Mouse (Mus musculus) adrenal gland, adult 2 months (tissue): ENCODE results near the gene Pdcd1lg2. TPM values are rescaled to one million over a fixed set of nuclear protein-coding genes. Genes with fewer than 3 reads are reported as not detected.

Experiments used
- DNase-seq: peaks from one replicate; pipeline ENCODE4 v3.0.0; 2021
- polyA plus RNA-seq: library from polyadenylated mRNA; depleted of rRNA; stranded (reverse); fragments of >200 nt; gene quantifications from 2 replicates; pipeline ENCODE4 v1.2.3, GENCODE M21; 2012; rRNA removed
- total RNA-seq, 2 experiments: library from RNA; stranded (reverse); gene quantifications; 2 replicates each; pipeline ENCODE4 v1.2.3; 2021

Pdcd1lg2 gene
- total and polyA plus RNA-seq, 3 experiments = not detected

DNA sequence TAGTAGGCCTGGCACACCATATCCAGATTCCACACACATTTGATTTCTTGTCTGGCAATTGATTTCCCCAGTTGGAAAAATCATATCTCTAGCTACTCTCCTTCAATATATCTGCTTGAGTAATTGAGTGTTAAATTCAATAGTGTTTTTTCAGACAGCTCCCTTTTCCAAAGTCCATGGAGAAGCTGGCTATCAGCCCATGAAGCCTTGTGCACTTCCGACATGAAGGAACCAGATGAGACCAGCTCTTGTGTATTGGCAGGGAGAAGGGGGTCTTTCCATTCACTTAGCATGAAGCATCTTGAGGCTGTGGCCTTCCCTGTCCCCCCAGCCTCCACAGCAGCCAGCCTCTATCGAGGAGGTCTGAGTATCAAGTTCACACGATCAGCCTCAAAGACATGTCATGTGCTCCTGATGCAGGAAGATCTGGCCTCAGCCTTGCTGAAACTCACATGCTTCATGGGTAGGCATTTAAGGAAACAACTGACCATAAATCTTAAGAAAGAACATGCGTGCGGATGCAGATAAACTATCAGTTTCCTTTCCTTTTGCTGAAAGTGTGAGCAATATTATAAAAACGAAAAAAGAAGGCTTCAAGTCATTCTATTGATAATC is 88.2 kb downstream of the Pdcd1lg2 start:
- DNase-seq = no peak

DNA sequence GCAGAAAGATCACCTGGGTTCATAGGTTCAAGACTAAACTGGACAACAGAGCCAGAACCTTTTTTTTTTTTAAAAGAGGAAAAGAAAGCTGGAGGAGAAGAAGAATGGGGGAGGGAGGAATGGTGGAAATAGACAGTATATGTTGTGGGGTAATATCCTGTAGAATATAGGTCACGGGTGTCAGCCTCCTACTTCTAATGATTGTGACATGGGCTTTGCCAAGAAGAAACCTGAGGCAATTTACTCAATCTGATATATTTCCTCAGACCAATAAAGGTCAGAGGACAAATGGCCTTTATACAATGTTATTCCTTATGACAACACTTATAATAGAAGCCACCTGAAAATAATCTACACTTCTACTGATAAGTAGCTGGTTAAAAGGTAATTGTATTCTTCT is 89.6 kb downstream of the Pdcd1lg2 start:
- no peak for DNase-seq

DNA sequence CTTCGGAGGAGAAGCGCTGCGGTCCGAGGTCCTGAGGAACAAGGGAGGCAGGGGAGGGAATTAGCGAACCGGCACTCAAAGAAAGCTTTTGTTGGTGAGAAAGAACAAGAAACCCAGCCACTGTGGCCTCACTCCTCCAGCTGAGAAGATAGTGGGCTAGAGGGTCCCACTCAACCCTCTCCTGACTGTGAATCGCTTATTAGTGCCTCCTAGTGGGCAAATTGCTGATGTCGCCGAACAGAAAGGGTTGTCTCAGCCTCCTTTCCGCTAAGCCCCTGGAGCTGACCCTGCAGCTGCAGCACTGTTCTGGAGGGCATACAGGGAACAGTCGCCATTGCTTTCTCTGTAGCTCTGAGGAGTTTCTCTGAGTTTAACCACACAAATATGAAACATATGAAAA is 90.4 kb downstream of the Pdcd1lg2 start:
- DNase-seq = no peak

DNA sequence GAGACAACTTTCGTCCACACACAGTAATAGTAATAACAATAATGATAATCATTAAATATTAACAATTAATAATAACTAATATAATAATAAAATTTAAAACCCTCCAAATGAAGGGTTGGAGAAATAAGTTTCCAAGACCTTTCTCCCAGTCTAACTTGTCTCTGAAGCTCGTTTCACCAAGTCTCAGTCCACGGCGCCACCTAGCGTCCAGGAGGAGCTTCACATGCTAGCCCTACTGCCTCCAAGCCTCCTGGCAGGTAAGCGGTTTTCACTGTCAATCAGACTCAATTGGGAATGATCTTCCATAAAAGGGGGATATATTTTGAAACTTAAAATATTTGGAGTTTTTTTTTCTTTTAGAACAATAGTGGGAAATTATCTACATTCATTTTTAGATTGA is 90.8 kb downstream of the Pdcd1lg2 start:
- DNase-seq = peak; percentile 84

DNA sequence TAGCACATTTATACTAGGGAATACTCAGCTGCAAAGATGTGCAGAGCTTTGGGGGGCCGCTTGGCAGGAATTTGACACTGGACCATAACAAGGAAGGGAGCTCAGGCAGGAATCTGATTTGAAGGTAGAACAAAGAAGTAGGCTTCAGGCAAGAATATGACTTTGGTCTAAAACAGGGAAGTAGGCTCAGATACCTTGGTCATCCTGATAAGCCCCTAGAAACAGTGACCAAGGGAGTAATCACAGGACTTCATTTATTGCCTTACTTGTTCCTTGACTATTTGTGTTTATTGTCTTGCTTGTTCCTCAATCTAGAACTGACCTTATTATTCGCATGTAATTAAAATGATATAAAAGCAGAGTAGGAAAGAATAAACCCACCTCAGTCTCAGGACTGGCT is 93.4 kb downstream of the Pdcd1lg2 start:
- no peak for DNase-seq

DNA sequence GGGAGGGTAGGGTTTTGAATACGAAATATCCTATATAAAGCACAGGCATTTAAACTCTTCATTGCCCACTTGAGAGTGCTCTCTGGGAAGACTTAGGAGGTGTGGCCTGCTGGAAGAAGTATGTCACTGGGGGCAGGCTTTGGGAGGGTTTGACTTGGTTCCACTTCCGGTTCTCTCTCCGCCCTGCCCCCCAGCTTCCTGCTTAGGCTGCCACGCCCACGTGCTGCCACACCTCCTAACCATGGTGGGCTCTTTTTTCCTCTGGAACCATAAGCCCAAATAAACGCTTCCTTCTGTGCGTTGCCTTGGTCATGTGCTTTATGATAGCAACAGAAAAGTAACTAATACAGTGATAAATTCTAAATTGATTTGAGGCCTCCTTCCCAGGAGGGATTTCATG is 94.9 kb downstream of the Pdcd1lg2 start:
- no peak for DNase-seq

DNA sequence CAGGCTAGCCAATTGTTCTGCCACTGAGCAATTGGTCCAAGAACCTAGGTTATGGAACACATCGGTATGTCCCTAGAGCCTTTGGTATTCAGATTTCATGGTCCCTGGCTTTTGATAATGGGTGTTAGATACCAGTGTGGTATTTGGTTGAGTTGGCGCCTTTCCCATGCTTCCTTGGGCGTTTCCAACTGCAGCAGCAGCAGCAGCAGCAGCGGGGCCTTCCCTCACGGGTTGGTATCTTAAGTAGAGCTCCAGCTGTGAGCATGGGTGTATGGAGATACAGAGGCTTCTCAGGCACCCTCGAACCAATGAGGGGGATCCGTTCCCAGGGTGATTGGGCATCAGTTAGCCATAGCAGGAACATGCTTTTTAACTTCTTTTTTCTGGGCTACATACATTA is 97.5 kb downstream of the Pdcd1lg2 start:
- DNase-seq = no peak

DNA sequence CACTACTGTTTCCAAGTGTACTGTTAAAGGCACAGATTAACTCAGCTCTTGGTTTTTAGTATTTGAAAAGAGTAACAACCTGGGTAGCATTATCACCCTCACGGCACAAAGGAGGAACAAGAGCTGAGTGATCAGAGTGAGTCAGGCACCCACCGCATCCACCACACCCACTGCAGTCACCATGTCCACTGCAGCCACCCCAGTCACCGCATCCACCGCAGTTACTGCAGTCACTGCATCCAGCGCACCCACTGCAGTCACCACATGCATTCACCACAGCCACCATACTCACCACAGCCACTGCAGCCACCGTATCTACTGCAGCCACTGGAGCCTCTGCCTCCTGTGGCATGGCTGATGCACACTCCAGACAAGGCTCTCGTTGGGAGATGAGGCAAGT is 99.1 kb downstream of the Pdcd1lg2 start:
- no peak for DNase-seq

DNA sequence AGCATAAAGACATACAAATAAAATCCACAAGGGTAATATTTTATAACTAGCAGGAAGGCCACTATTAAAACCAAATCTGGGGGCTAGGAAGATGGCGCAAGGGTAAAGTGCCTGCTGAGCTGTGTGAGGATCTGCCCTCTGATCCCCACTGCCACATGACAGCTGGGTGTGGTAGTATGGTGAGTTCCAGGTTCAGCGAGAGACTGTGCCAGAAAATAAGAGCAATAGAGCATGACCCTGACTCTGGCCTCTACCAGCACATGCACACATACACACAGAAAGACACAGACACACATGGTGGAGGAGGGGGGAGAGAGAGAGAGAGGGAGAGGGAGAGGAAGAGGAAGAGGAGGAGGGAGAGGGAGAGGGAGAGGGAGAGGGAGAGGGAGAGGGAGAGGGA is 101.1 kb downstream of the Pdcd1lg2 start:
- no peak for DNase-seq

DNA sequence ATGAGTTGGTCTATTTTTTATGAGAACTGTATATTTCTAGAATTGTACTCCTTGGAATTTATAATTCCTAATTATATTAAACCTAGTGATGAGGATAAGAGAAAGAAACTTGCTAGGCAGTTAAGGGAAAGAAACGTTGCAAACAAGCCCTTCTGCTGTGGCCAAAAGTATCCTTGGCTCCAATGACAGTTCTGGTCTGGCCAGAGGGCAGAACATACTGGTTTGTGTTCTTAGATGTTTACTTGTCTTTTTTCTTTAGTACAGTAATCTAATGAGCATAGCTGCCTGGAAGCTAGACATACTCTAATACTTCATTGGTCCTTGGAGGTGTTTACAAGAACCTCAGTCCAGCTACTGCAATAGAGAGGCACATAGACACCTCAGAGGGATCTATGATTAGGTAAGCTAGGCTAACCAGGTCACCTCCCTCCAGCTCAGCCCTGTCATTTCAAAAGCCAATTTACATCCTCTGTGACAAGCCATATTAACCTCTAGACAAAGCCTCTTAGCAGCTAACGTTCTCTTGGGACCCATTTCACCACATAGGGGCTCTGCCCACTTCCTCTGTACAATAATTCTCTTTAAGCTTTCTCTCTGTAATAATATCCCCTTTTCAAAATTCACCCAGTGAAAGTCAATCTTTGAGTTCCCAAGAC is 102.5 kb downstream of the Pdcd1lg2 start:
- DNase-seq = no peak

DNA sequence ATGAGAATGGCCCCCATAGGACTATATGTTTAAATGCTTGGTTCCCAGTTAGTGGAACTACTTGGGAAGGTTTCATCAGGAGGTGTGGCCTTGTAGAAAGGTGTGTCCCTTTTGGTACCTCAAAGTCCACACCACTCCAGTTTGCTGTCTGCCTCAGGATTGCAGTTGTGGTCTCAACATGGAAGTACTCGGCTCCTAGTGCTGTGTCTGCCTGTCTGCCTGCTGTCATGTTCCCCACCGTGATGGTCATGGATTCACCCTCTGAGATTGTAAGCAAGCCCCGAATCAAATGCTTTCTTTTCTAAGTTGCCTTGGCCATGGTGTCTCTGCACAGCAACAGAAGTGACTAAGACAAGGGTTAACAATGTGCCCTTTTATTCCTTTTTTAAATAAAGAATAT is 103.4 kb downstream of the Pdcd1lg2 start:
- DNase-seq = no peak

DNA sequence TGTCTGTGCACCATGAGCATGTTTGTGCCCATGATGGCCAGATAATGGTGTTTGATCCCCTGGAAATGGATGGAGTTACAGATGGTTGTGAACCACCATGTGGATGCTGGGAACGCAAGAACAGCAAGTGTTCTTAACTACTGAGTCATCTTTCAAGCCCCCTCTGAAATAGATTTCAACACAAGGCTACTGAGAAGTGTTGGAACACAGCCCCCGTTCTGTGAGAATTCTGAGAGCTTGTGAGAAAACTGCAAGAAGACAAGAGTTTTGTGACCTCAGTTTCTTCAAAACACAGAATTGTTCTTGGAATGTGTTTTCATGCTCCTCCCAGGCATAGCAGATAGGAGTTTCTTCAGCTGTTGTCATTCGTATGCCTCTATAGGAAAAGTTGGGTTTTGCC is 104.7 kb downstream of the Pdcd1lg2 start:
- no peak for DNase-seq

DNA sequence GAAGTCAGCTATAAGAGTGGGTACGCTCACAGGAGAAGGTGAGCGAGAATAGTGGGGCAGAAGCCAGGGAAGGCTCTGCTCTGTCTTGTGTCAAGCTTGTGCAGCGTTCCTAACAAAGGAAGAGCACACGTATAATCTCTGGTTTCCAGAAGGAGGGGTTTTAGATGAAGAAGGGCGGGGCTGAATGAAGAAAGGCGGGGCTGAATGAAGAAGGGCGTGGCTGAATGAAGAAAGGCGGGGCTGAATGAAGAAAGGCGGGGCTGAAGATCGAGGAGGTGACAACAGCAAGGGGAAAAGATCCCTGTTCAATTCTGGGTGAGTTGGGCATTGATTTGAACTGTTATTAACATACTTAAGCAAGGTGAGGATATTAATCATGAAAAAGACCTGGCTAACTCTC is 105.3 kb downstream of the Pdcd1lg2 start:
- no peak for DNase-seq

DNA sequence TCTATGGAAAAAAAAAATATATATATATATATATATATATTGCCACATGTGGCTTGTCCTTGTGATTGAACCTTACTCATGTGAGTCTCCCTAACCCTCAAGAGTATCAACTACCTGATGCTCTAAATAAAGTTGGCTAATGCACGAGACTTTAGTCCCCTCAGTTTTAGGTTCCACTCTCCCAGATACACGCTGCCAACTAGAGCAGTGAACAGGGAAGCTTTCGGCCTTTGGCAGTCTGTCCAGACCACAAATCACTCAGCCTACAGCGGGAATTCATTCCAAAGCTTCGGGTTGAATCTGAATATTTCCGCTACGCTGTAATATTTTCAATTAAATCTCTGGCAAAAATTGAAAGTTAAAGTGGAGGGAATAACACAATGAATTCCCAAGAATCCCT is 107.7 kb downstream of the Pdcd1lg2 start:
- DNase-seq = no peak

DNA sequence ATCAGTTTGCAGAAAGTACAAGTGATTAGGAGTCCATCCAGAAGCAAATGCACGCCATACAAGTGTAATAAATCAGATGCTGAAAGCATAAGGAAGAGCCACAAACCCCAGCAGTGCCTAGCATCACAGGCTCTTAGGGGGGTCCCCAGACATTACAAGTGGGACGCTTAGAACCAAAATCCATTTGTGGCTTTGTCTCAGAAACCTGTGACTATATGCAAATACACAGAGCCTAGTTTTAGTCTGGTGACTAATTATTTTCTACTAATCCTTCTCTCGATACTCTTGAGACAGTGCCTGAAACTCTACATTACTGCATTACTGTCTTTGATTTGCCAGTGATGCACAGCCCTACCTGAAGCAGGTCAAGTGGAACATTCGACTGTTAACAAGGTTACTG is 108.2 kb downstream of the Pdcd1lg2 start:
- DNase-seq = no peak

Other genes with a start within 250 kb of the Pdcd1lg2 start
- 10 to 100 TPM; 18.2 to 19.2 TPM for gene Jak2, start 159.1 kb upstream of the Pdcd1lg2 start, total RNA-seq
- 3.1 and 3.2 TPM in 2 replicates for gene Jak2, start 159.1 kb upstream of the Pdcd1lg2 start, polyA plus RNA-seq
- gene Insl6, start 85.6 kb upstream of the Pdcd1lg2 start, total RNA-seq = 1 to 10 TPM in 1 of 2 experiments, under 1 TPM in 1; 0.58 to 1.3 TPM
- gene Insl6, start 85.6 kb upstream of the Pdcd1lg2 start, polyA plus RNA-seq = 0.36 and 0.39 TPM in 2 replicates
- gene Rln1, start 76.2 kb upstream of the Pdcd1lg2 start, total RNA-seq = not detected
- not detected in 2 replicates for gene Rln1, start 76.2 kb upstream of the Pdcd1lg2 start, polyA plus RNA-seq
- 10 to 100 TPM; 49.7 to 56.9 TPM for gene Plgrkt, start 43.5 kb upstream of the Pdcd1lg2 start, total RNA-seq
- gene Plgrkt, start 43.5 kb upstream of the Pdcd1lg2 start, polyA plus RNA-seq = 71.8 and 74.8 TPM in 2 replicates
- 10 to 100 TPM in 1 of 2 experiments, 1 to 10 TPM in 1; 5.0 to 10.7 TPM for gene Cd274, start 43.5 kb upstream of the Pdcd1lg2 start, total RNA-seq
- gene Cd274, start 43.5 kb upstream of the Pdcd1lg2 start, polyA plus RNA-seq = 1.8 and 2.0 TPM in 2 replicates
- gene Ric1, start 111.4 kb downstream of the Pdcd1lg2 start, total RNA-seq = 10 to 100 TPM; 25.9 to 40.3 TPM
- 7.5 and 7.9 TPM in 2 replicates for gene Ric1, start 111.4 kb downstream of the Pdcd1lg2 start, polyA plus RNA-seq
- gene Ermp1, start 237.5 kb downstream of the Pdcd1lg2 start, total RNA-seq = 10 to 100 TPM; 54.3 to 61.7 TPM
- 18.5 and 25.2 TPM in 2 replicates for gene Ermp1, start 237.5 kb downstream of the Pdcd1lg2 start, polyA plus RNA-seq